8 mouse cellular contexts compared by ENCODE assay signal in the genomic region with DNA sequence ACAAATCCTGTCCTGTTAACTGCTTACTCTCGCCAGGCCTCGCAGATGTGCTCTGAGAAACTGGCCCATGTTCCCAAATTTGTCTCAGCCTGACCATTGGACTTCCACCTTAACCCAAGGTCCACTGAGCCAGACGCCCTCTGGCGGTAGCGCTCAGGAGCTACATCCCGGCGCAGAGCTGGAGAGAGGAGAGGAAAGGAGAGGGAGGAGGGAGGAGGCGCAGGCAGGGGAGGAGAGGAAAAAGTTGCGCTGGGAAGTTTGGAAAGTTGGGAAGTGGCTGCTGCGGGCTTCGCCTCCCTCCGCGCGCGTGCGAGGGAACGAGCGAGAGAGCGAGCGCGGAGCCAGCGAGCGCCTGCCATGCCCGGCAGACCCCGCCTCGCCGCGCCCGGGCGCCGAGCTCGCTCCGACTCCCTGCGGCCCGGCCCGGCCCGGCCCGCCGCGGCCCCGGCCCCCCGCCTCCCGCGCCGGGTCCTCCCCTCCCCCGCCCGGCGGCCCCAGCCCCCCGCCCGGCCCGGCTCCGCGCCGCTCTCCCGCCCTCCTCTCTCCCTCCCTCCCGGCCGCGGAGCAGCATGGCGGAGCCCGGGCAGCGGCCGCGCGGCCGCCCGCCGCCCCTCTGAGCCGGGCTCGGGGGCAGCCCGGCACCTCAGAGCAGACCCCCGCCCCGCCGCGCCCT. TPM values are rescaled to one million over a fixed set of nuclear protein-coding genes. Genes with fewer than 3 reads are reported as not detected.
DNase-seq lines count a peak whose midpoint lies in the region; ATAC-seq lines count a peak whose summit lies in the region.

No protein-coding gene starts in this region.

- peak overlapping the region; percentile 76 for H3K9ac ChIP-seq in embryonic facial prominence, embryonic 12.5 days
- peak overlapping the region; percentile 78 for H3K9ac ChIP-seq in midbrain, embryonic 11.5 days (ENCODE audit: low read length)

- H3K4me3 ChIP-seq in embryonic facial prominence, embryonic 12.5 days: peak overlapping the region; percentile 77
- H3K4me3 ChIP-seq in midbrain, embryonic 11.5 days (ENCODE audit: low read depth, low read length): peak overlapping the region; percentile 79

- peaks cover 30% of the 10 kb centered on the region for H3K4me1 ChIP-seq in embryonic facial prominence, embryonic 12.5 days
- H3K4me1 ChIP-seq in midbrain, embryonic 11.5 days (ENCODE audit: control insufficient read depth, insufficient read depth, low read length): peaks cover 20% of the 10 kb centered on the region

- DNase-seq in adrenal gland, postnatal 4 days (ENCODE audit: low spot score in 2 of 2): peak; percentile 72 to 75
- peak; percentile 93 for DNase-seq in heart, adult 18-20 months
- peak; percentile 93 for DNase-seq in kidney, adult 18-20 months
- DNase-seq in left cerebral cortex, postnatal 4 days: peak; percentile 87
- DNase-seq in midbrain, embryonic 11.5 days (ENCODE audit: low spot score, missing footprints): peak; percentile 99
- peak; percentile 70 for DNase-seq in skeletal muscle tissue, adult 2 months (ENCODE audit: low read depth, low spot score)
- peak; percentile 92 for DNase-seq in yolk sac, embryonic 10.5 days (ENCODE audit: low spot score)

- H3K36me3 ChIP-seq in embryonic facial prominence, embryonic 12.5 days: no peaks in the 10 kb centered on the region
- no peaks in the 10 kb centered on the region for H3K36me3 ChIP-seq in midbrain, embryonic 11.5 days (ENCODE audit: control insufficient read depth, insufficient read depth, low read length)

- H3K9me3 ChIP-seq in embryonic facial prominence, embryonic 12.5 days: no peaks in the 10 kb centered on the region
- H3K9me3 ChIP-seq in midbrain, embryonic 11.5 days (ENCODE audit: control insufficient read depth, low read length): no peaks in the 10 kb centered on the region

- peak overlapping the region; percentile 96 for H3K4me2 ChIP-seq in embryonic facial prominence, embryonic 12.5 days (replicated peaks)
- H3K4me2 ChIP-seq in midbrain, embryonic 11.5 days: peak overlapping the region; percentile 96

- intact Hi-C loops in left cerebral cortex, postnatal 4 days (cut with DNase I): no loop called here

- peak overlapping the region; percentile 91 for H3K27ac ChIP-seq in embryonic facial prominence, embryonic 12.5 days
- H3K27ac ChIP-seq in midbrain, embryonic 11.5 days (ENCODE audit: low read depth, low read length): peak overlapping the region; percentile 68

- ATAC-seq in embryonic facial prominence, embryonic 12.5 days (ENCODE audit: insufficient number of reproducible peaks, insufficient read depth, low FRiP score, low TSS enrichment): peak; percentile 84
- ATAC-seq in midbrain, embryonic 11.5 days (ENCODE audit: low FRiP score): peak; percentile 84

- H3K27me3 ChIP-seq in embryonic facial prominence, embryonic 12.5 days: peaks cover 47% of the 10 kb centered on the region
- peaks cover 6% of the 10 kb centered on the region for H3K27me3 ChIP-seq in midbrain, embryonic 11.5 days (ENCODE audit: control insufficient read depth, insufficient read depth, low read length)

- WGBS in embryonic facial prominence, embryonic 12.5 days: under 1% methylated on average over 41 of the region's 74 CpGs
- WGBS in midbrain, embryonic 11.5 days: 2% methylated on average over 17 of the region's 74 CpGs

RNA-seq across cellular contexts. Expression of a gene that starts 0.7 kb away (rescaled TPM):
- 1 to 10 TPM; 1.9 to 7.2 TPM for total RNA-seq in adrenal gland, postnatal 4 days (2021)
- polyA plus RNA-seq in embryonic facial prominence, embryonic 12.5 days (2016; fragmentation: Nextera tagmentation; extraction: Ambion mirVana): 1.6 and 1.7 TPM in 2 replicates
- 10 to 100 TPM; 55.0 to 56.7 TPM for total RNA-seq in heart, adult 18-20 months (2021)
- total RNA-seq in left cerebral cortex, postnatal 4 days (2021): 1 to 10 TPM; 2.2 to 2.7 TPM
- 2.1 and 2.2 TPM in 2 replicates for polyA plus RNA-seq in midbrain, embryonic 11.5 days (2014; fragmentation: Nextera tagmentation; extraction: Ambion mirVana)

Comparison
In these comparisons a context has a peak if more than half of its experiments do, and no peak if none do; other contexts are left out.
1. Peak in every context shown above with its lines: DNase-seq, ATAC-seq, H3K4me3 ChIP-seq and H3K27ac ChIP-seq.
2. RNA of a gene that starts 0.7 kb away (total RNA-seq): 55.0 to 56.7 TPM in heart, adult 18-20 months; 1.9 to 7.2 TPM in adrenal gland, postnatal 4 days and 2.2 to 2.7 TPM in left cerebral cortex, postnatal 4 days; every median in the first group is over 4 times any median in the second.